Mouse (Mus musculus) common myeloid progenitor, adult 5-6 weeks (primary cell): ENCODE results near the gene Ghrh. TPM values are rescaled to one million over a fixed set of nuclear protein-coding genes. Genes with fewer than 3 reads are reported as not detected.

ENCODE experiments used
- ATAC-seq: replicated peaks from 2 replicates; pipeline ENCODE4 v1.8.0; 2016; ENCODE audit warnings: low read depth, mild to moderate bottlenecking, moderate TSS enrichment, inconsistent platforms; ENCODE audit not compliant: poor library complexity, severe bottlenecking
- total RNA-seq: library from RNA; stranded (forward); fragments of 200-1000, 187-1606 nt; gene quantifications from 2 replicates; pipeline ENCODE4 v1.2.3, GENCODE M21; 2017

The Ghrh gene
- total RNA-seq, 1 experiment from 2014 or later = not detected

DNA sequence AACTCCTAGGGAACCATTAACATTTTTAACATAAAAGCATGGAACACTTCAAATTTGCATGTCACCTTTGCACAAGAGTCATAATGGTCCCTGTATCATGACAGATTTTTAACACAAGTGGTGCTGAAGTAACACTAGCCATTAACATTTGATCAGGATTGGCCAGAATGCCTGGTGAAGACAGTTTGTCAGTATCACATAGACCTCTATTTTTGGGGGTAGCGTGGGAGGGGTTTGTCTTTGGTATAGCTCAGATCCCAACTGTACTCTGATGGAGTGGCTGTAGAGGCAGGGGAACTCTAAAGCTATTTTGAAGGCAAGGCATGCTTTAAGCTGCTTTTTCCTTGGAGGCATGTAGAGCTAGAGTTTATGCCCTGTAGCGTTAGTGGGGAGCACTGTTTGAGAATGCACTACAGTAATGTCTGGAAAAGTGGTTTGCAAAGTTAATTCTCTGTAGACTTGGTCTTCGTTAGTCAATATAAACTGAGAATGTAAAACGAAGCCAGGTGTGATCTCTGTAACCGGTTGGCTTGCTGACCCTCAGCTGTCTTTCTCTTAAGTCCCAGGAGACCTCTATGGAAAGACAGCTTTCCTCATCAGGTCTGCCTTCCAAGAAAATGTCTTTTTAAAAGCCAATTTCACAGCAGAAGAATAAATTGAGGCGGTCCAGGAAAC lies 36.2 kb downstream of the Ghrh start:
- no peak for ATAC-seq

DNA sequence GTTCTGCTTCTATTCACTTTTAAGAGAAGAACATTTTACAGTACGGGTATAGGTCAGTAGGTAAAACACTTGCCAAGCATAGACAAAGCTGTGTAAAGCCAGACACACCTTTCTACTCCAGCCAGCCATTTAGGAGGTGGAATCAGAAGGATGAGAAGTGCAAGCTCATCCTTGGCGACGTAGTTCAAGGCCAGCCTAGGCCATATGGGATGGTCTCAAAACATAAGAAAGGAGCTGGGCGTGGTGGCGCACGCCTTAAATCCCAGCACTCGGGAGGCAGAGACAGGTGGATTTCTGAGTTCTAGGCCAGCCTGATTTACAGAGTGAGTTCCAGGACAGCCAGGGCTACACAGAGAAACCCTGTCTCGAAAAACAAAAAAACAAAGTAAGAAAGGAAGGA lies 37.7 kb downstream of the Ghrh start:
- no peak for ATAC-seq

DNA sequence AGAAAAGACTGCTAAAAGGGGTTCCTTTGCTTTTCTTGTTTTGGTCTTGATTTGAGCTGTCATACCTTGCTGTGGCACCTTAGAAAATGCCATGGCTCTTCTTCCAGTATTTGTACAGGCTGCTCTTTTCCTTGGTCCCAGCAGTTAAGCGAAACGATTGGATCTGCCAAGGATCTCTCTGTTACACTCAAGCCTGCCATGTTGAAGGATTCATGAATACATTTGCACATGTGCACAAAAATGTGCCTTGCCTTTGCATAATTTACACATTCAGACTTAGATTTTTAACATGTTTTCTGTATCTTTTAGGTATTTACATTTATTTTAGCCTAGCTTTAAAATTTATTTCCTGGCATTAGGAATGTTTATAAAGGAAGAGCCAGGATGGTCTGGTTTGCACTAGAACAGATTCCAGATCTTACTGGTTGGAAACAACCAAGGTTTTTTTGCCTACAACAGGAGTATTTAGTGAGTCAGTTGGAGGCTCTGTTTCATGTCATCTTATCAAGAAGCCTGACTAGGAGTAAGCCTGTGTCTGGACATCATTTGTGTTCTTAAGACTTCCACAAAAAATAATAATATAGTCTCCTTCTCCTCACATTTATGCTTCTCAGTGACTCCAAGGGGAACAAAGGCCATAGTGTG lies 38.9 kb downstream of the Ghrh start:
- ATAC-seq = no peak

DNA sequence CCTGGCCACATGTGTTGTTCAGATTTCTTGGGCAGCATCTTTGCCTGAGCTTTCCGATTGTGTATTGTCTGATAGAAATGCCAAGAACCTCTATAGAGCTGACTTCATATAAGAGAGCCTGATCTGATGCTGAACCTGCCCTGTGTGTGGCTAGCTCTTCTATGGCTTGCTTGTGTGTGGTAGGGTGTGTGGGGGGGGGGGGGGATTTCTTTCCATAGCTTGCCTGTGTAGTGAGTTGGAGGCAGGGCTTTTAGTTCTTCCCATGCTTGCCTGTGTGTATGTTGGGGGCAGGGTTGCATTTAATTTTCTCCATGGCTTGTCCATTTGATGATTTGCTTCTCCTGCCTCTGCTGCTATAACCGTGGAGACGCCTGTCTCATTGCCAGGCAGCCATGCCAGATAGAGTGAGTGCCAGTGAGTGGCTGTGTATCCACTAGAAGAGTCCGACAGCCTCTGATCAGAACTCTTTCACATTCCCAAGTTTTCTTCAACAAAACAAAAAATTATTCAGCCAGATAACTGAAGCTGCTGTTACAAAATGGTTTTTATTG lies 39.5 kb downstream of the Ghrh start:
- no peak for ATAC-seq

DNA sequence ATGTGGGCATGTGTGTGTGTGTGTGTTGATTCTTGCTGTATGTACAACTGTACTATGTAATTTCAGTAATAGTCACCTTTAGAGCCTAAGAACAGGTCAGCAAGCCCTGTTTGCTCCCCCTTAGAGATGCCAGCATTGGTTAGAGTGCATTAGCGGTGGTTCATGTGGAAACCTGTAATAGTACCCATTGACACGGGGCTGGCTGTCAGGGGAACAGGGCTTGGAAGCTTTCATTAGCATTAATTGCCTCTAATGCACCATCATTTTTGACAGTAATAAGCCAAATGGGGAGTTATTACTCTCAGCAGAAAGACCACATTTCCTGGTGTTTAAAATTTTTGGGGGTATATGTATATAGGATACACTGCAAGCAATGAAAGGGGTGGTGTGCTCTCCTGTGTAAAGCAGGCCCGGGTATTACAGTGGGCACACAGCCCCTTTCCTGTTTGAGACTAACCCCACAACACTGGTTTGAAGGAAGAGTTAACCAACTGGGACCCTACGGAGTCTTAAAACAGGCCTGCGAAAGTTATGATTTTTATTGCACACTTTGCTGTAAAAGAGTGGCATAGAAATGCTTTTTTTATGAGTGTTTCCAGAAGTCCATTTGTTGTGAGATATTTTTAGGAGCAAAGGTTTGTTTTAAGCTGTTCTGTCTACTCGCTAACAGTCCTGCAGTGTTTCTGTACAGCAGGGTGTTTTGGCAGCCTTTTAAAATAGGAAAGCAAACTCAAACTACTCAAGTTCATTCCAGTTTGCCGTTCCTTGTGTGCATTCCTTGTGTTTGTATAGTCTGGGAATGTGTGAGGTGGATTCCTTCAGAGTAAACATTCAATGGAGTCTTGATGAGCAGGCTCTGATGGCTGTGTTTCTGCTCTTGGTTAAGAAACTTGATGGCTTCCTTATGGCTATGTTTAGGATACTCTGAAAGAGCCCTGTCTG lies 40.9 kb downstream of the Ghrh start:
- no peak for ATAC-seq

DNA sequence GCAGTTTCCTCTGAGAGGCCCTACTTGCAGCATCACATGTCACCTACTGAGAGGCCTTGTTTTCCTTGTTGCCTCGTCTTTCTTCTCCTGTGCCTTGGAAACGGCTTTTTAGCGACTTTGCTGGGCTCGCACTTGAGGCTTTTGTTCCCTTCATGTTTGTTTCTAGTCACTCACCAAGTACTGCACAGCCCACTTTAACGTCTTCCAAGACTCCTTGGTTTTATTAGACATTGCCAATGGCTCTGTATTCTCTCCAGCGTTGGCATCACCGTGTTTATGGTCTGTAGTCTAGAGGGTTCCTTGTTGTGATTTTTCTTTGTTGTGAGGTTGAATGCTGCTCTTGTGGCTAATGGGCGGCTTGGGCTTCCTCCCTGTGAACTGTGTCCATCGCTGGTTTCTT lies 44.2 kb downstream of the Ghrh start:
- ATAC-seq = no peak

DNA sequence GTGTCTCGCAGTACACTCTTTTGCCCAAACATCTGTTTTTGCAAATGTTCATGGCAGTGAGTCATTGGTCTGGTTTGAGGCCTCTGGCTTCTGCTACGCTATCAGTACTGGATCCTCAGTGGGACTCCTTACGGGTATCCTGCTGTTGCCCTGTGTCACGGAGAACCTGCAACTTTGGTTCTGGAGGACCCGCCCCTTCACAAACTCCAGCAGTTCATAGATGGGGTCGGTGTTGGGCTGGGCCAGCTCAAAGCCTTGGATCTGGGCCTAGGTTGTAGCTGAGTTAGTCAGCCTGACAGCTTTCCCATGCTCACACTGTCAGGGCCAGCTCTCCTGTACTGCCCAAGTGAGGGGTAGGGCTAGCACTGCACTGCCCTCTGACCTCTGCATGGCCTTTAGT lies 47.3 kb downstream of the Ghrh start:
- no peak for ATAC-seq

DNA sequence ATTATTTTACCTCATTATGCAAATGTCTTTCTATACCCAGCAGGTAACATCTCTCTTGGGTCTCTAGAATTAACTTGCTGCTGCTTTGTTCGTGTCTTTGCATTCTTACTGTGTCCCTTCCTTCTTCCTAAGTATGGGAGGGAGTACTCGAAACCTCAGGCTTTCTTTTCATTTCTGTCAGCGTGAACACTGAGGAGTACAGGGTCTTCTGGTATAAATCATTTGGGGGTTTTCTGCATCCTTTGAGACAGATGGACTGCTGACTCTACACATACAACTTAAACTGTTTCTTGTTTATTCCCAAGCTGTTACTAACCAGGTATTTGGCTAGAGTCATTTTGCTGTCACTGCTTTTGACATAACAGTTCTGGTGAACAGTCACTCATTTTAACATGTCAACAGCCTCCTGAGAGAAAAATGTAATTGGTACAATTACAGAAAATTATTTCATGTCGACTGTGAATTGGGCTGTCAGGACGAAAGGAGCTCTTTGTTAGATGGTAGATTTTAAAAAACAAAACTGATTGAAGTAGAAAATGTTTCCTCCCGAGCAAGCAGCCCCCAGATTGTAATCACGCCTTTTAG lies 51.1 kb downstream of the Ghrh start:
- no peak for ATAC-seq

DNA sequence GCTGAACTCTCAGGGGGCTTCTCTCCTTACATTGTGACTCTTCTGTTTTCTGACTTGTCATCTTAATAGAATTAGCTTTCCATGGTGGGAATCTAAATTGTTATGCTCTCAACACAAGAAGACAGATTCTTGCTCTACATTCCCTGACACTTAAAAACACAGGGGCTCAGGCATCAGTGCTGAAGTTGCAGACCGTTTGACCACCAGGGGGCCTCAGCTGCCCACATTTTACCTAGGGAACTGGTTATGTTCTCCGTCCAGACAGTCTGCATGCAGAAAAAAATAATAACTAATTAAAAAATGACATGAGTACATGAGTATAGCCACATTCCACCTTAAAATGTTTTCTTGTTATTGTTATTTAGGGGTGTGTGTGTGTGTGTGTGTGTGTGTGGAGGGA lies 55.2 kb downstream of the Ghrh start:
- peak; percentile 77 for ATAC-seq

DNA sequence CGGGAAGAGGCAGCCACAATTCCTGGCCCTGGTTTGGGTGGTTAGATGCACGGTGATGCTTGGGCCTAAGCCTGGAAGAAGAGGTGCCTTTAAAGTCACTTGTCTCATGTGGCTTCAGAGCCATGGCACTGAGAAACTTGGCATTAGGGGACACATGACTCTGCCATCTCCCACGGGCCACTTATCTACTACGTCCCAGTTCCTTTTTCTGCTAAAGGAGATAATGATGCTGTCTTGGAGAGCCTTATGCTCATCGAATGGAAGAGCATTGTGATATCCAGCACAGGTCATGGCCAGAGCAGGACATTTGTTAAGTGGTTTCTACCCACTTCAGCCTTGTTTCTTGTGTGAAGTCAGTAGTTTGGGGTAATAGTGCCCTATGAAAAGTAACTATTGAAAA lies 58.3 kb downstream of the Ghrh start:
- no peak for ATAC-seq

DNA sequence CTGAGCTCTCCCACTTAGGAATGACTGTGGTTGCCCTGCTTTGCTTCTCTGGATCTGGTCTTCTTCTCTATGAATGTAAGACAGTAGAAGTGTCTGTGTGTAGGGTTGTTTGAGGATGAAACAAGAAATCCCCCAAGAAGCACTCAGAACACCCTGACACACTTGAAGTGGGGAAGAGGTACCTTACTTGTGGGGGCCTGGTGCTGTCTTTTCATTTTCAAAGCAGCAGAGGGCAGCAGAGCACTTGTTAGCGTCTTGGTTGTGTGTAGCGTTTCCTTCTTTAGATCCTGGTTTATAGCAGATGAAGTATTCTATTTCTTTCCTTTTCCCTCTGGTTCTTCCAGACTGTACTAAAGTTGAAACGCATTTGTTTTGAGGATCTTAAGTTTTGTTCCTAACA lies 59.8 kb downstream of the Ghrh start:
- ATAC-seq = peak; percentile 80

DNA sequence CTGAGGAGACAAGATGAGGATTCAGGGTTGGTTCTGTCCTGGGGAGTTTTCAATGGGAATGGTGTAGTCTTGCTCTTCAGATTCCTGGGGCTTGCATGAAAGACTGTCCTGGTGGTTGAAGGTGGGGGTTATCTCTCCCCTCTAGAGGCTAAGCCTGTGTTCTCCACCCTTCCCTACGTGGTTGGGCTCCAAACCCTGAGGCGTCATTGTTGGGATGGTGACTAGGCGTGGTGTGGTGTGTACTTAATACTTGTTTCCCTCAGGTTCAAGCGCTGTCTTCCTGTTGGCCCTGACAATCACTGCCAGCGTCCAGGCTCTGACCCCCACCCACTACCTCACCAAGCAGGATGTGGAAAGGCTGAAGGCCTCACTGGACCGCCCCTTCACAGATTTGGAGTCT lies 64.0 kb downstream of the Ghrh start:
- no peak for ATAC-seq

Other genes starting within 250 kb of the Ghrh start
- gene Samhd1, start 212.2 kb downstream of the Ghrh start, total RNA-seq = 52.4 and 82.3 TPM in 2 replicates
- 87.0 and 92.3 TPM in 2 replicates for gene Rbl1, start 143.0 kb downstream of the Ghrh start, total RNA-seq
- gene Rpn2, start 68.5 kb downstream of the Ghrh start, total RNA-seq = 178 and 202 TPM in 2 replicates
- gene Mroh8, start 68.0 kb downstream of the Ghrh start, total RNA-seq = 0.05 and 1.4 TPM in 2 replicates
- 6.4 and 7.6 TPM in 2 replicates for gene Manbal, start 20.1 kb upstream of the Ghrh start, total RNA-seq
- gene Src, start 70.9 kb upstream of the Ghrh start, total RNA-seq = 0.69 and 1.3 TPM in 2 replicates
- 0.41 TPM in 1 of 2 replicates, not detected in the other for gene Nnat, start 212.6 kb upstream of the Ghrh start, total RNA-seq
- 9.4 and 16.7 TPM in 2 replicates for gene Blcap, start 223.8 kb upstream of the Ghrh start, total RNA-seq